Mouse (Mus musculus): ENCODE results near the gene Rab5if.

DNA sequence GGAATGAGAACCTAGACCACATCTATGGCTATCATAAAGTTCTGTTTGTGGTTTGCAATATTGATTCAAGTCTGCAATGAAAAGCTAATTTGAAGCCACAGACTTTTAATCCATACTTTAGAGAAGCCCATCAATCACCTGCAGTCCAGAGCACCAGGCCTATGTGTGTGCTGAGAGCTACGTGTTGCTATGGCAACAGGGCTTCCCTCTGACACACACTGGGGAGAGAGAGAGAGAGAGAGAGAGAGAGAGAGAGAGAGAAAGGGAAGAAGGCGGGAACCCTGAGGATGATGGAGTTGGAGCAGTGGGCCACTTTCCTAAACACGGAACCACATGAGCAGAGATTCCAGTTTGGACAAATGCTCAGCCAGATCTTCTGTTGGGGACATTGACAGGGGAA lies 29.3 kb downstream of the Rab5if start:
- TF ChIP-seq CTCF (IDR thresholded peaks at IDR 0.05; ENCODE audit: low read depth) (no peak), EP300 (IDR thresholded peaks at IDR 0.05; ENCODE audit: low read depth) (no peak)
